Mouse (Mus musculus): ENCODE measurements around the gene Ndrg4. TPM values are rescaled to one million over a fixed set of nuclear protein-coding genes. Genes with fewer than 3 reads are reported as not detected.
A peak's percentile ranks its signal among the peaks of the same experiment; 100 is the strongest.
"Not testable (repeated sequence)": the region's sequence is repeated elsewhere in the genome, so short reads cannot be mapped to it uniquely, and the experiment has no call there.

The Ndrg4 gene
- total RNA-seq, 2 experiments from 2014 or later = 2.4 to 4.0 TPM

- no peak overlapping the region for H3K27ac ChIP-seq
- DNase-seq = no peak
- intact Hi-C loops (cut with DNase I) = no loop called here
- no peak for TF ChIP-seq CTCF (IDR thresholded peaks at IDR 0.05)
- H3K4me3 ChIP-seq = no peak overlapping the region
Measured at GRCm38 (mm10) chr8:95661575-95661974, 15.2 kb upstream of the Ndrg4 start.

- no peak overlapping the region for H3K27ac ChIP-seq
- H3K4me3 ChIP-seq = no peak overlapping the region
- TF ChIP-seq CTCF (IDR thresholded peaks at IDR 0.05) = no peak
- intact Hi-C loops (cut with DNase I) = no loop called here
- no peak for DNase-seq
Measured at GRCm38 (mm10) chr8:95662885-95663598, 13.7 kb upstream of the Ndrg4 start.

- Histone ChIP-seq H3K27ac (no peak overlapping the region), H3K4me3 (no peak overlapping the region)
- no peak for DNase-seq
- intact Hi-C loops (cut with DNase I) = no loop called here
- no peak for TF ChIP-seq CTCF (IDR thresholded peaks at IDR 0.05)
Measured at GRCm38 (mm10) chr8:95663599-95663949, 13.2 kb upstream of the Ndrg4 start.

- H3K27ac ChIP-seq; intact Hi-C loops (cut with DNase I); H3K4me3 ChIP-seq; DNase-seq: not testable (repeated sequence)
Measured at GRCm38 (mm10) chr8:95665813-95666452, 10.8 kb upstream of the Ndrg4 start.

- no peak for TF ChIP-seq CTCF (IDR thresholded peaks at IDR 0.05)
- intact Hi-C loops (cut with DNase I) = no loop called here
- Histone ChIP-seq H3K4me3 (no peak overlapping the region), H3K27ac (no peak overlapping the region)
- no peak for DNase-seq
Measured at GRCm38 (mm10) chr8:95668163-95668958, 8.4 kb upstream of the Ndrg4 start.

GRCm38 (mm10) chr8:95669967-95670366, 6.8 kb upstream of the Ndrg4 start:
- Histone ChIP-seq H3K27ac (no peak overlapping the region), H3K4me3 (no peak overlapping the region)
- TF ChIP-seq CTCF (IDR thresholded peaks at IDR 0.05) = no peak
- no peak for DNase-seq
- intact Hi-C loops (cut with DNase I) = no loop called here

- intact Hi-C loops (cut with DNase I) = no loop called here
- H3K27ac ChIP-seq = no peak overlapping the region
- DNase-seq = no peak
- H3K4me3 ChIP-seq = no peak overlapping the region
- no peak for TF ChIP-seq CTCF (IDR thresholded peaks at IDR 0.05)
Measured at GRCm38 (mm10) chr8:95671861-95672260, 4.9 kb upstream of the Ndrg4 start.

GRCm38 (mm10) chr8:95672811-95673210, 4.0 kb upstream of the Ndrg4 start:
- DNase-seq = no peak
- no peak overlapping the region for H3K27ac ChIP-seq
- no peak overlapping the region for H3K4me3 ChIP-seq
- no peak for TF ChIP-seq CTCF (IDR thresholded peaks at IDR 0.05)
- intact Hi-C loops (cut with DNase I) = no loop called here

GRCm38 (mm10) chr8:95677591-95678023, 827 bp downstream of the Ndrg4 start:
- TF ChIP-seq CTCF (IDR thresholded peaks at IDR 0.05) = no peak
- intact Hi-C loops (cut with DNase I) = no loop called here
- Histone ChIP-seq H3K4me3 (peak overlapping the region; percentile 75), H3K27ac (no peak overlapping the region)
- no peak for DNase-seq

GRCm38 (mm10) chr8:95678024-95678611, 1.3 kb downstream of the Ndrg4 start:
- H3K4me3 ChIP-seq = peak overlapping the region; percentile 75
- intact Hi-C loops (cut with DNase I) = no loop called here
- DNase-seq = no peak
- TF ChIP-seq CTCF (IDR thresholded peaks at IDR 0.05) = no peak
- H3K27ac ChIP-seq = no peak overlapping the region

- no peak overlapping the region for H3K27ac ChIP-seq
Measured at GRCm38 (mm10) chr8:95688073-95688672, 11.4 kb downstream of the Ndrg4 start.

GRCm38 (mm10) chr8:95690929-95691541, 14.3 kb downstream of the Ndrg4 start:
- peak; percentile 12 for DNase-seq
- intact Hi-C loops (cut with DNase I) = no loop called here
- TF ChIP-seq CTCF (IDR thresholded peaks at IDR 0.05) = no peak
- H3K27ac ChIP-seq = no peak overlapping the region
- H3K4me3 ChIP-seq = no peak overlapping the region

More at GRCm38 (mm10) chr8:95688073-95688672, 11.4 kb downstream of the Ndrg4 start:
- no peak for DNase-seq
- no peak for TF ChIP-seq CTCF (IDR thresholded peaks at IDR 0.05)
- no peak overlapping the region for H3K4me3 ChIP-seq
- intact Hi-C loops (cut with DNase I) = no loop called here
